Mouse (Mus musculus) heart, postnatal 25 days (tissue): ENCODE measurements around the gene Lag3. TPM values are rescaled to one million over a fixed set of nuclear protein-coding genes. Genes with fewer than 3 reads are reported as not detected.

Experiments used
- DNase-seq: peaks from one replicate; pipeline ENCODE4 v3.0.0; 2022; ENCODE audit warnings: low spot score
- intact Hi-C: fragments of 180-260 bp; cut with DNase I; formaldehyde crosslinking; loops from one replicate; pipeline ENCODE4 v1.15.1; 2025
- total RNA-seq, 2 experiments: library from RNA; stranded (reverse); gene quantifications; 2 replicates each; pipeline ENCODE4 v1.2.3; 2021

Gene Lag3
- total RNA-seq: under 1 TPM; 0.34 to 0.83 TPM

GRCm38 (mm10) chr6:124911533-124912218 is at the start of gene Lag3:
Lag3 (minus strand) TSS chr6:124911705.
- no peak for DNase-seq
- intact Hi-C loops: no loop called here

GRCm38 (mm10) chr6:124961021-124961420 is 49.5 kb upstream of the Lag3 start:
- no peak for DNase-seq
- intact Hi-C loops: no loop called here

DNA sequence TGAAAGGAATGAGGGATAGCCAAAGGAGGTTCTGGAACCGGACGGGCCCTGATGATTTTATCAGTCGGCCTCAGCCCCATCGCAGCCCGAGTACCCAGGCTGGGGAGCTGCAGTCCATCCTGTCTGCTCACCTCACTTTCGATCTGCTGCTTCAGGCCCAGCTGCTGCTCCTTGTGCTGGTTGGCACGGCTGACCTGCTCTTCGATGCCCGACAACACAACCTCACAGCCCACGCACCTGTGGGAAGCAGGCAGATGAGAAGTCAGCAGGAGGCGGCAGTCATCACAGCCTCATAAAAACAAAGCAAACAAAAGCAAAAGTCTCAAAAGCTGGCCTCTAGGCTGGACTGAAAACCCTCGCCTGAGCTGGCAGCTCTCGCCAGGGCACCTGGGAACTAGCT is 48.5 kb upstream of the Lag3 start:
- intact Hi-C loops: no loop called here
- no peak for DNase-seq

DNA sequence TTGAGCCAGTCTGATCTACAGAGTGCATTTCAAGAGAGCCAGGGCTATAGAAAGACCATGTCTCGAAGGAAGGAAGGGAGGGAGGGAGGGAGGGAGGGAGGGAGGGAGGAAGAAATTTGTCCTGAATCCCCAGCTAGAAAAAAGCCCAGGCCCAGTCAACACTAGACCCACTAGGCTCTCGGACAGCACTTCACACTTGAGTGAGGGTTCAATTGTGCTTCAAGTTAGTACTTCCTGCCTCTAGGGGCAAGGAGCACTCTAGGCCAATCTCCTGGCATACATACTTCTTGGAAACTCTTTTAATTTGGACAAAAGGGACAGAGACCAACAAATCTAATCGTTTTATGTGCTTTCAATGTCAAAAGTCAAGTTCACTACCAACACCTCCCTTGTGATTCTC is 46.6 kb upstream of the Lag3 start:
- no peak for DNase-seq
- intact Hi-C loops: no loop called here

DNA sequence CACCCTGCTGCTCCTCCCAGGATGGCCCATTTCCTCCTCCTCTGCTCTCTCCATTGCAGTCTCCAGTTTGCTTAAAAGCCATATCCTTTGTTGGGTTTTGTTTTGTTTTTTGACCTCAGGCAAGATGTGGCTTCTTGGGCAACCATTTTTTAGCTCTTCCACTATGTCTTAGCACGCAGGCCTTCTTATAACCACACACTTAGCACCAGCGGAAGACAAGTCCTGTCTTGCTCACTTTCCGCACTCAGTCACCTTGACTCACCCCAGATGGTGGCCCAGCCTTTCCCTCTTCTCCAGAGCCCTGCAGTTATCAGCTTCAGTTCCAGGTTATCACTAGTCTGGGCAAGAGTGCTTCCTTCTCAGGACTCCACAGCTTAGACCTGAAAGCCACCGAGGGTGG is 43.7 kb upstream of the Lag3 start:
- intact Hi-C loops: no loop called here
- DNase-seq: no peak

DNA sequence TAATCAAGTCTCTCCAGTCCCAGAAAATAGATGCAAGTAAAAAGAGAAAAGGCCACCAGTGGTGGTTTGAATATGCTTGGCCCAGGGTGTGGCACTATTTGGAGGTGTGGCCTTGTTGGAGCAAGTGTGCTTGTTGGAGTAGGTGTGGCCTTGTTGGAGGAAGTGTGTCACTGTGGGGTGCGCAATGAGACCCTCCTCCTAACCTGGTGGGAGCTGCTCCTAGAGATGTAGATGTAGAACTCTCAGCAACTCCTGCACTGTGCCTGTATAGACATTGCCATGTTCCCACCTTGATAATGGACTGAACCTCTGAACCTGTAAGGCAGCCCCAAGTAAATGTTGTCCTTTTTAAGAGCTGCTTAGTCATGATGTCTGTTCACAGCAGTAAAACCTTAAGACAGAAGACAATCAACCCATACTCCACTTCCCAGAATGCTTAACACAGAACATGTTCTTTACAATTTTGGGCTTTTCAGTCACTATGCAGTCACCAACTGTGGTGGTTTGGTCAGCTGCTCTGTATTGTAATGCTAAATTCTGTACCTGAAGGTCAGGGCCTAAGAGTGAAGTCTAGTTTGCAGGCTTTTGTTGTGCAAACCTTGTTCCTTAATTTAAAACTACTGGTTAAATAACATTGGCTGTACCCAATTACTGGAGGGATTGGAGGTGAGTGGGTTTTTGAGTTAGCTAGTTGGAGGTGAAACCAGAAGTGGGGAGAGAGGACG is 42.6 kb upstream of the Lag3 start:
- DNase-seq: no peak
- intact Hi-C loops: no loop called here

DNA sequence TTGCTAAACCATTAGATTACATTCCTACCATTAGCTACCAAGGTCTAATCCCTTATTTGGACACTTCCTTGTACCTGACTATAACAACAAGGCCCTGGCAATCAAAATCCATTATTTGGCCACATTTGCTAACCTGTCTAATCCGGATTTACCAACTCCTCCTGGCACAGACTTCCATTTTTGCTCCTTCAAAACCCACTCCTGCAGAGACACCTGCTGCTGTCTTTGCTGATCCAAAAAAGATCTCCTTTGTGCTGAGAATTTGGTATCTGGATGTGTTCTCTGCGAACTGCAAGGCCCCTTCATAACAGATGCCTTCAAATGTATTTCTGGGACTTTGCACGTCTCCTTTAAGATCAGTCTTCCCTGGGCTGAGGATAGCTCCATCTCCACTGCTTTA is 32.0 kb upstream of the Lag3 start:
- DNase-seq: no peak
- intact Hi-C loops: no loop called here

- DNase-seq: no peak
These were observed 30.2 kb upstream of the Lag3 start for GRCm38 (mm10) chr6:124941679-124942078.

DNA sequence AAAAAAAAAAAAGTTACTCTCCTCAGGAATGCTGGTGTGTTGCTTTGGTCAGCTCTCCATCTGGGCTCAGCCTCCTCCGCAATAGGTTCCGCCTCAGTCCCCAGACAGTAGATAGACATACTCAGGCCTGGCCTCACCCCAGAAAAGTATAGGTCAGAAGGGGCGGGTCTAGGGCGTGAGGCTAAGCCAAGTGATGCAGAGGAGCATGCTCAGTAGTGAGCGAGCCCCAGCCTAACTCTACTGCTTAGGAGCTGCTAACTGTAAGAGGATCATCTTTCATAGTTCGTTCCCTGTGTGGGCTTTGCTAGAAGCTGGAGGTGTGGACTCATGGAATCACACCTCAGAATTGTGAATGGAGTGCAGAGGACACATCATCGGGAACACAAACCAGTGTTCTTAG is 27.0 kb upstream of the Lag3 start:
- intact Hi-C loops: no loop called here
- DNase-seq: no peak

More at GRCm38 (mm10) chr6:124941679-124942078, 30.2 kb upstream of the Lag3 start:
- intact Hi-C loops: no loop called here

DNA sequence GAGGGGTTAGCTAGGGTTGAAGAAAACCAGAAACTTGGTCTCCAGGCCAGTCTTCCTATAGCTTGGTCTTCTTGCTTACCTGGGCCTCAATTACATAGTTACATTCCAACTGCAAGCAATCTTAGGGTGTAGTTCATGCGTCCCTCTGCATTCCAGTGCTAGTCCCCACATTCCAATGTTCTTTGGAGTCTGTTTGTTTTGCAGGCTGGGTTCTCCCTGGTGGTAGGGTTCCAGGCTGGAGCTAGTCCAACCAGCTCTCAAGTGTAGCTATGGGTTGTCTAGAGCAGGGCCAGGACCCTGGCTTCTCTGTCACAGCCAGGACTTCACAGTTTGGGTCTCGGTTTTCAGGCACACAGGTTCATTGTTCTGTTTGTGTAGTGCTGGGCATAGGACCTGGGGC is 26.0 kb upstream of the Lag3 start:
- no peak for DNase-seq
- intact Hi-C loops: no loop called here

DNA sequence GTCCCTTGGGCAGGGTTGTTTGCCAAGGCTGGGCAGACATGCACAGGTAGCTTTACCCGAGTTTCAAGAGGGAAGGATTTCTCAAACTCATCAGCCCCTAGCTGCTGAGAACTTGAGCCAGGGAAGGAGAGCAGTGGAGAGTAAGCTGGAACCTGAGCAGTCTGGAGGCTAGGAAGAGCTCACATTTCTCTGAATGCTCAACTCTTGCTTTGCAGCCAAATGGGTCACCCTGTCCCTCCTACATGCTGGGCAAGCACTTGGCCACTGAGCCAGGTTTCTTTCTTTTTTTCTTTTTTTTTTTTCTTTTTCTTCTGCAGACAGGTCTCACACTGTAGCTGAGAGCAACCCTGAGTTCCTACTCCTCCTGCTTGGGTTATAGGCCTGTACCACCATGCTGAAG is 25.2 kb upstream of the Lag3 start:
- intact Hi-C loops: no loop called here

GRCm38 (mm10) chr6:124934670-124935069 is 23.2 kb upstream of the Lag3 start:
- intact Hi-C loops: no loop called here
- no peak for DNase-seq

More for the DNA sequence above, 25.2 kb upstream of the Lag3 start:
- no peak for DNase-seq

GRCm38 (mm10) chr6:124933127-124933526 is 21.6 kb upstream of the Lag3 start:
- intact Hi-C loops: loop anchor here (2.0 kb wide), 1 partner anchor 32 kb away; the partner anchor contains the start of gene Cops7a

GRCm38 (mm10) chr6:124932314-124932695 is 20.8 kb upstream of the Lag3 start:
- intact Hi-C loops: loop anchor here (2.0 kb wide), 1 partner anchor 32 kb away; the partner anchor contains the start of gene Cops7a
- no peak for DNase-seq

More at GRCm38 (mm10) chr6:124933127-124933526, 21.6 kb upstream of the Lag3 start:
- no peak for DNase-seq

DNA sequence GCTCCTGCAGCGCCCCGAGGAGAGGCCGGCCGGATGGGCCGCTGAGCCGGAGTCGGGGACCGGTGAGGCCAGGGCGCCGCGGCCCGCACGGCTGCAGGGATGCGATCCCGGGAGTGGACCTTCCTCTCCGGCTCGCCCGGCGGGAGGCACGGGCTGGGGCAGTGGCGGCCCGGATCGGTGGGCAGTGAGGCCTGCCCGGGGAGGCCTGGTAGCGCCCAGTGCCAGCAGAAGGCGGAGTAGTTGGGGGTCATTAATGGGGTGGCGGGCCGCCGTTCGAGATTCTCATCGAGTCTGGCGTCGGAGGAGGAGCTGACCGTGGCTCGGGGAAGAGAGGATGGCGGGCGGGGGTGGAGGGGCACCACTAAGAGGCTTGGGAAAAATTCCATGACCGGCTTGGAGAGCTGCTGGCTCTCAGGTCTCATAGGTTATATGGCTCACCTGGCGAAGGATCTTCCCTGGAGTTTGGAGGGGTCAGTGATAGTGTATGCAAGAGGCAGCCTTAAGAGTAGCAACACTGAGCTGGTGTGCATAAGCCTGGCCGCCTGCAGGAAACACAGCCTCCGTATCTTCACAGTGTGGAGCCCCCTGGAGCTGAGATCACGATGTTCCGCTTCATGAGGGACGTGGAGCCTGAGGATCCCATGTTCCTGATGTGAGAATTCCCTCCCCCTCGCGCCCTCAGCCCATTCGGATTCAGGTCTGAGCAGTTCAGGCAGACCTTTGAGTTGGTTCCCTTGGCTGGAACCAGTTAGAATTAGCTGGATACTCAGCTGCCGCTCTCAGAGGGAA is 20.2 kb upstream of the Lag3 start:
- no peak for DNase-seq
- intact Hi-C loops: loop anchor here (2.0 kb wide), 1 partner anchor 33 kb away; the partner anchor contains the start of gene Cops7a

DNA sequence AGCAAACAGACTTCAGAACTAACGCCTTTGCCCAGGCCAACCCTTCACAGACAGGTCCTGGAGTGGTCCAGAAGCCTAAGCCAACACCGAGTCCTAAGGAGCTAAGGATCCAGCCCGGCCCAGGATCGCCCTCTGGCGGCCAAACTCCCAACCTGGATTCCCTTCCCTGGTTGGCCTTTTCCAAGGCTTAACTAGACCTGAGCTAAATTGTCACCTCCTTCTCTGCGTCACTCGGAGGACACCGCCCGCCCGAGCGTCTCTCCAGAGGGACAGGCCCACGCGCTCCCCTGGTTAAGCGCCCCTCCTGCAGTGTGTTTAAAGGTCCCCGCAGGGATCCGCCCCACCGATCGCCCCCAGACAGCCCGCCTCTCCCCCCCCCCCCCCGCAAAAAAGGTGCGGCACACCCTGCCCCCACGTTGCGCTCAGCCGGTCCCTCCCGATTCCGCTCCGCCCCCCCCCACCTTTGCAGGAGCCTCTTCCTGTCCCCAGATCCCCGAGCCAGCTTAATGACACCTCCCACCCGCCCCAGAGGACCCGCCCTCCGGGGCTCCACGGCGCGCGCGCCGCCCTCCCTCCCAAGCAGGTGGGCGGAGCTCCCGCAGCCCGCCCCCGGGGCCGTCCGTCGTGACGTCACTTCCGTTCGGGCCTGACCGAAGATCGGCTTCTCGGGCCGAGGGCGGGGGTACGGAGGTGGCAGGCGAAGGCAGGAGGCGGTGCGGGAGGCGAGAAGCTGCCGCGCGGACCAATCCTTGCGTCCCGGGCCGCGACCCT is 19.4 kb upstream of the Lag3 start, which contains the start of gene Mlf2:
Mlf2 (plus strand) TSS at position 633 of the 771 bp plus-strand sequence.
- intact Hi-C loops: loop anchor here (1.0 kb wide), 2 partner anchors 14 to 28 kb away; no protein-coding TSS in a partner anchor

DNA sequence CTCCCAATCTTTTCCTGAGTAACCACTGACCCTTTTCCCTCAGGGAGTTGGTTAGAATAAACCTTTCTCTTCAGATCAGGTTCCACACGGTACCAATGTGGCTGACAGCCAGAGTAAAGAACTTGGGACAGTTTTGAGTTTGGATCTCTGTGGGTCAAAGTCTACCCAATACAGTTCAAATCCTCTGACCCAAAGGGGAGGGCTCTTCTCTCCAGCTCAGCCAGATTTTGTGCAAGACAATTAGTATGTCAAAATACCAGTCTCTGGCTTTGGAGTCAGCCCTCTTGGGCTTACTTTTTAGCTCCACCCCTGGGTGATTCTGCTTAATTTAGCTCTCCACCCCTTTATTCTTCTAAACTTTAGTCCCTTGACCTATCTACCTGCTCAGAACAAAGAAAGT is 18.7 kb upstream of the Lag3 start:
- intact Hi-C loops: loop anchor here (1.0 kb wide), 2 partner anchors 13 to 27 kb away; no protein-coding TSS in a partner anchor
- no peak for DNase-seq

More for the DNA sequence above, 19.4 kb upstream of the Lag3 start, which contains the start of gene Mlf2:
- DNase-seq: peak; percentile 96

DNA sequence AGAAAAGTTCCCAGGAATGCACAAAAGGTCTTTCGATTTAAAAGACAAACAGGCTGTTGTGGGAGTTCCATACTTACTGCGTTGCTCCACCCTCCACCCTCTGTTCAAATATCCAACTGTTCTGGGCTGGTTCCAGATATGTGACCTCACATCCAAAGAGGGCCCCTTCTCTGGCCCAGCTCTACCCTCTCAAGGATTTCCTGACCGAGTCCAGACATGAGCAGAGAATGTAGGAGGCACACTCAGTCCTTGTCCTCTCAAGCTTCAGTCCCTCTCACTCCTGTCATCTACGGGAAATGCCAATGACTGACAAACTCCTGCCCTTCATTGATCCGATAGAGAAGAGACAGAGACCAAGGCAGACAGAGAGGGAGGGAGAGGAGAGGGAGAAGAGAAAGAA is 14.4 kb upstream of the Lag3 start:
- no peak for DNase-seq
- intact Hi-C loops: no loop called here

DNA sequence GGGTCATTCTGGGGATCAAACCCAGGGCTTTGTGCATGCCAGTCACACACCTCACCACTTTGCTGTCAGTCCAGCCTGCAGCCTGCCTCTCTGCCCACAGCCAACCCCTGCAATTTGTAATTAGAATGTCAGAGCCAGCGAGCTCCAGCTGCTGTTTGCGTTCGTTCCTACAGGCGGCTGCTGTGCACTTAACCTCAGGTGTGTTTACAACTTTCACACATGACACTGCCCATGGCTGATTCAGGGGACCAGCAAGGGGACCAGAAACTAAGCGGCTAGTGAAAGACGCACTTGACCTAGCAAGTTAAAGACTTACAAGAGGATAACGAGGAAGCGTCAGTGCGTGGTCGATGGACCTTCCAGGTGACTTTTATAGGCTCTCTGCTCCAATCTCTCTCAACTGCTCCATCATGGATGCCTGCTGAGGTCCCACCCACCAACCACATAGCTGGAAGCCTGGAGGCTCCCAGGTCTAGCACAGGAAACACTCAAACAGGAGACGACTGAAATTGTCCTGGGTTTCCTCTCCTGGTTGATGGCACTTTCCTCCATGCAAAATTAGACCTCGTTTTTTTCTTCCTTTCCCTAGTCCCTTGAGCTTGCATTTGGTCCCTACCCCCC is 13.8 kb upstream of the Lag3 start:
- no peak for DNase-seq
- intact Hi-C loops: no loop called here
